Mouse (Mus musculus) megakaryocyte, embryonic 14.5 days (primary cell): ENCODE data around the gene Llgl2. TPM values are rescaled to one million over a fixed set of nuclear protein-coding genes. Genes with fewer than 3 reads are reported as not detected.

ENCODE experiments used
- H3K27me3 ChIP-seq: replicated peaks from 2 replicates; pipeline ENCODE3; 2012; ENCODE audit warnings: inconsistent platforms
- H3K36me3 ChIP-seq: replicated peaks from 2 replicates; pipeline ENCODE3; 2012; ENCODE audit warnings: low read length, inconsistent platforms, mixed read lengths
- H3K4me1 ChIP-seq: 2 replicates; pipeline ENCODE4 v1.6.1; 2012; ENCODE audit warnings: inconsistent platforms
- H3K4me3 ChIP-seq: replicated peaks from 2 replicates; pipeline ENCODE3; 2012; ENCODE audit warnings: moderate library complexity, mild to moderate bottlenecking, inconsistent platforms
- H3K9me3 ChIP-seq: 2 replicates; pipeline ENCODE4 v1.6.1; 2012; ENCODE audit warnings: inconsistent platforms
- FLI1 ChIP-seq: IDR thresholded peaks from 2 replicates; pipeline ENCODE4 v1.6.1; 2012; ENCODE audit warnings: low read length, inconsistent platforms, mixed read lengths
- GATA1 ChIP-seq: IDR thresholded peaks from 3 replicates; pipeline ENCODE4 v1.6.1; 2012; ENCODE audit warnings: mixed read lengths, low read length, inconsistent platforms, borderline replicate concordance
- polyA plus RNA-seq: library from polyadenylated mRNA; stranded (reverse); fragments of >175 nt; gene quantifications from 2 replicates; pipeline ENCODE4 v1.2.3, GENCODE M21; 2012; ENCODE audit warnings: low replicate concordance; ENCODE audit not compliant: insufficient read depth

Gene Llgl2
- polyA plus RNA-seq, 1 experiment: 12.4 TPM

- peak within 1 kb of the TSS; percentile 93 for H3K4me3 ChIP-seq
- H3K4me1 ChIP-seq: peaks cover 81% of the 10 kb centered on the region
- H3K36me3 ChIP-seq: peaks cover 74% of the 10 kb centered on the region
- TF ChIP-seq GATA1 (no peak), FLI1 (no peak)
- H3K9me3 ChIP-seq: no peaks in the 10 kb centered on the region
- H3K27me3 ChIP-seq: peaks cover 2% of the 10 kb centered on the region
These were observed 75.8 kb downstream of the Llgl2 start, which contains the start of gene Smim5 for GRCm38 (mm10) chr11:115899486-115900266. TSS of gene Smim5 (plus strand) at chr11:115899966.

- TF ChIP-seq FLI1 (no peak), GATA1 (no peak)
- Histone ChIP-seq H3K9me3 (no peaks in the 10 kb centered on the region), H3K27me3 (no peaks in the 10 kb centered on the region), H3K4me3 (peak overlapping the region; percentile 93), H3K4me1 (peaks cover 82% of the 10 kb centered on the region), H3K36me3 (peaks cover 74% of the 10 kb centered on the region)
These were observed 76.9 kb downstream of the Llgl2 start for GRCm38 (mm10) chr11:115900561-115901337.

GRCm38 (mm10) chr11:115901338-115902161, 77.7 kb downstream of the Llgl2 start:
- peak overlapping the region; percentile 93 for H3K4me3 ChIP-seq
- H3K27me3 ChIP-seq: no peaks in the 10 kb centered on the region
- TF ChIP-seq GATA1 (no peak), FLI1 (no peak)
- H3K4me1 ChIP-seq: peaks cover 90% of the 10 kb centered on the region
- H3K36me3 ChIP-seq: peaks cover 74% of the 10 kb centered on the region
- no peaks in the 10 kb centered on the region for H3K9me3 ChIP-seq

GRCm38 (mm10) chr11:115902177-115902576, 78.3 kb downstream of the Llgl2 start:
- Histone ChIP-seq H3K9me3 (no peaks in the 10 kb centered on the region), H3K27me3 (no peaks in the 10 kb centered on the region), H3K36me3 (peaks cover 74% of the 10 kb centered on the region), H3K4me1 (peaks cover 96% of the 10 kb centered on the region), H3K4me3 (peak overlapping the region; percentile 93)
- TF ChIP-seq GATA1 (no peak), FLI1 (no peak)

- TF ChIP-seq FLI1: no peak
- no peak for TF ChIP-seq GATA1
- Histone ChIP-seq H3K36me3 (peaks cover 73% of the 10 kb centered on the region), H3K9me3 (no peaks in the 10 kb centered on the region), H3K4me1 (peaks cover 92% of the 10 kb centered on the region), H3K27me3 (no peaks in the 10 kb centered on the region), H3K4me3 (peak overlapping the region; percentile 93)
These were observed 79.0 kb downstream of the Llgl2 start for GRCm38 (mm10) chr11:115902831-115903230.

- no peaks in the 10 kb centered on the region for H3K9me3 ChIP-seq
- no peaks in the 10 kb centered on the region for H3K27me3 ChIP-seq
- H3K4me3 ChIP-seq: peak overlapping the region; percentile 93
- peaks cover 90% of the 10 kb centered on the region for H3K4me1 ChIP-seq
- peaks cover 74% of the 10 kb centered on the region for H3K36me3 ChIP-seq
- TF ChIP-seq FLI1: no peak
- TF ChIP-seq GATA1: no peak
These were observed 79.8 kb downstream of the Llgl2 start for GRCm38 (mm10) chr11:115903384-115904230.

- Histone ChIP-seq H3K9me3 (no peaks in the 10 kb centered on the region), H3K4me1 (peaks cover 90% of the 10 kb centered on the region), H3K27me3 (no peaks in the 10 kb centered on the region), H3K4me3 (peak overlapping the region; percentile 82), H3K36me3 (peaks cover 82% of the 10 kb centered on the region)
- TF ChIP-seq GATA1 (no peak), FLI1 (no peak)
These were observed 80.5 kb downstream of the Llgl2 start for GRCm38 (mm10) chr11:115904231-115904955.

Other genes with a start within 250 kb of the Llgl2 start
- gene Mrps7, start 220.1 kb upstream of the Llgl2 start, polyA plus RNA-seq: 13.8 and 37.9 TPM in 2 replicates
- 44.0 and 58.2 TPM in 2 replicates for gene Gga3, start 220.0 kb upstream of the Llgl2 start, polyA plus RNA-seq
- 9.6 and 15.5 TPM in 2 replicates for gene Mif4gd, start 211.1 kb upstream of the Llgl2 start, polyA plus RNA-seq
- gene Slc25a19, start 195.8 kb upstream of the Llgl2 start, polyA plus RNA-seq: 10.5 and 20.5 TPM in 2 replicates
- gene Grb2, start 115.5 kb upstream of the Llgl2 start, polyA plus RNA-seq: 30.1 and 77.5 TPM in 2 replicates
- gene Tmem94, start 58.6 kb upstream of the Llgl2 start, polyA plus RNA-seq: 22.7 and 34.8 TPM in 2 replicates
- gene Caskin2, start 10.4 kb upstream of the Llgl2 start, polyA plus RNA-seq: 3.0 and 5.3 TPM in 2 replicates
- 21.0 and 35.3 TPM in 2 replicates for gene Tsen54, start 9.3 kb upstream of the Llgl2 start, polyA plus RNA-seq
- 0.48 TPM in 1 of 2 replicates, not detected in the other for gene Myo15b, start 34.4 kb downstream of the Llgl2 start, polyA plus RNA-seq
- gene Smim5, start 75.9 kb downstream of the Llgl2 start, polyA plus RNA-seq: 6.7 and 13.1 TPM in 2 replicates
- gene Smim6, start 88.0 kb downstream of the Llgl2 start, polyA plus RNA-seq: not detected in 2 replicates
- 13.5 and 14.4 TPM in 2 replicates for gene Sap30bp, start 109.2 kb downstream of the Llgl2 start, polyA plus RNA-seq
- gene Recql5, start 109.4 kb downstream of the Llgl2 start, polyA plus RNA-seq: 9.5 and 10.4 TPM in 2 replicates
- 5.6 and 6.9 TPM in 2 replicates for gene Itgb4, start 150.7 kb downstream of the Llgl2 start, polyA plus RNA-seq
- 197 and 238 TPM in 2 replicates for gene Galk1, start 188.7 kb downstream of the Llgl2 start, polyA plus RNA-seq
- 819 and 908 TPM in 2 replicates for gene H3f3b, start 203.9 kb downstream of the Llgl2 start, polyA plus RNA-seq
- 18.8 and 53.4 TPM in 2 replicates for gene Unk, start 206.3 kb downstream of the Llgl2 start, polyA plus RNA-seq